In genomic region chr11:81163056-81163455, GRCm38 (mm10) we compare ENCODE assay signal across 10 mouse cellular contexts.
"Had no signal": no experiment of that assay in that cellular context is flagged by ENCODE, and none has a peak within 500 bp of the region (broad histone marks: within the 10 kb centered on the region; RNA-seq: fewer than 3 reads in every experiment).

No protein-coding gene starts in this region.

- DNase-seq: liver, postnatal 0 days; lung, adult 2 months; lung, postnatal 14 days; lung, postnatal 36 days; midbrain, embryonic 14.5 days; right cerebral cortex, postnatal 14 days; thymus, adult 2 months; thymus, postnatal 25 days; thymus, postnatal 4 days had no signal

- ATAC-seq: liver, postnatal 0 days; lung, postnatal 0 days had no signal
